Mouse (Mus musculus) c-Kit-positive CD71-positive TER-119-positive erythroid progenitor cells, embryonic 14.5 days (primary cell): ENCODE results near the gene Ctnnb1.

Experiments
- DNase-seq: peaks from one replicate; pipeline ENCODE4 v3.0.0-alpha.2; 2013; ENCODE audit warnings: low spot score

The Ctnnb1 gene

DNA sequence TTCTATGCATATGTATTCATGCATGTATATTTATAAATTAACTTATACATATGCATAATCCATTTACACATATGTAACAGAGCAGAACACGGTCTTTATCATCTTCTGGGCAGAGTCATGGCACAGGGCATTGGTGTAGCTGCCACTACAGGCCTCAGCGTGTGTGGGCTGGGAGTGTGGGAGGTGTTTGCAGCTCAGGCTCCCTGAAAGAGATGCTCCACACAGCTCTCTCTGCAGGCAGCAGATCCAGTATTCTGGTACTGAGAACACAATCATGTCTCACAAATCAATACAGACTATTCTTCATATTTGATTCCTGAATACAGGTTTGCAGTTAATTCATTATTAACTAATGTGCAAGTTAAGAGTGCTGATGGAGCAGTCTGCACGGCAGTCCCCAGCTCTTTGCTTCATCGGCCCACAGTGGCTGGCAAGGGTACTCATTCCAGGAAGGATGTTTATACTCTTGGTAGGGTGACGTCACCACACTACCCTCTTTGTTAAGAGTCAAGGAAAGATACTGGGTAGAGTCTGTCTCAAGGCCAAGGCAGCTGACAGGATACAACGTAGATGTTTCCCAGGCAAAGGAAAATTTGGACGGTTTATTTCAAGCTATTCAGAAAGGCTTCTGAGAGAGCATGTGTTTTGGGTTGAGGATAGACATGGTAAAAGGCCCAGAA is 71.8 kb downstream of the Ctnnb1 start:
- DNase-seq, result no peak

DNA sequence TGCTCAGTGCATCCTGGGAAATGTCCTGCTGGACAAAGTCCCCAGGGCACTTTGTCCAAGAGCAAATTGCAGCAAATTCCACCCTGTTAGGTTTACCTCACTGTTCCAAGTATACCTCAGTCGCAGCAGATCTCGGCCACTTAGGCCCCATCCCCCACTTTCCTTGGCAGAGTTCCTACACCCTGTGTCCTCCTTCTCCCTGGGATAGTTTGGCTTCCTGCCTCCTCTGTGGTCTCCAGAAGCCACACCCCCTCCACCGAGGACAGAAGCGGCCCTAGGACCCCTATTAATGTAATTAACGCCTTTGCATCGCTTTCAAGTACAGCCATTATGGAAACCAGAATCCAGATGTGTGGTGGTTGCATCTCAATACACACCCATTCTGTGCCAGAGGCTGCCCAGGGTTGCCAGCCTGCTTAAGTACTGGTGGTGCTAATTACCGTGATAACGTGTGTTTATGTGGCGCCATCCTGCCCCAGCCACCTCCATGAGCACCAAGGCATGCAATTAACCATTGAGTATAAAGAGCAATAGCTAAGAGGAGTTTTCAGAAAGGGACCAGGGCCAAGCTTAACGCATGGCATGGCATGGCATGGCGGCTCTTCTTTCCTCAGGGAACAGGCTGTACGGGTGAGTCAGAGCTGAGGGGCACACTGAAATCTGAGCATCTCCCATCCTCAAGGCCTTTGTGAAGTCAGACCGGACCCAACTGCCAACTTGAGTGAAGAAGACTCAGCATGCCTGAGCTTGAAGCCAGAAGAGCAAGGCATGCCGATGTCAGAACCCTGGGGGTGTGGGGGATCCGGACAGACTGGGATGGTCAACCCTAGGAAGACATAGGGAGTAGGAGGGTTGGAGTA is 72.9 kb downstream of the Ctnnb1 start:
- no peak for DNase-seq

DNA sequence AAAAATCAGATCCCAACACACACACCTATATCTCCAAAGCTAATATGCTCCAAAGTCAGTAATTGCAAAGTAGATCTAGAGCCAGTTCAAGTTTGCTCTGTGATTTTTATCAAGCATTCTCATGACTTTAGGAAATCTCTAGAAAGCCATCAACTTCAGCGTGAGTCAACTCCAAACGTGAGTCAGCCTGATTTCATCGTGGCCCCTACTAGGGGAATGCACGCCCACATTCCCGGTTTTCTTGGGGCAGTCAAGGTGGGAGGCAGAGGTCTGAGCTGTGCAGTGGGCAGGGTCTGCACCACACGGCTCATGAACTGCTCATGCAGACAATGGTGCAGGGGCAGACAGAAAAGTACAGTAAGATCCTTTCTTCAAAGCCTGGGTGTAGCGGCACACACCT is 76.9 kb downstream of the Ctnnb1 start:
- DNase-seq, result no peak
